Comparison of ENCODE assay signal across 23 mouse cellular contexts in the genomic region with DNA sequence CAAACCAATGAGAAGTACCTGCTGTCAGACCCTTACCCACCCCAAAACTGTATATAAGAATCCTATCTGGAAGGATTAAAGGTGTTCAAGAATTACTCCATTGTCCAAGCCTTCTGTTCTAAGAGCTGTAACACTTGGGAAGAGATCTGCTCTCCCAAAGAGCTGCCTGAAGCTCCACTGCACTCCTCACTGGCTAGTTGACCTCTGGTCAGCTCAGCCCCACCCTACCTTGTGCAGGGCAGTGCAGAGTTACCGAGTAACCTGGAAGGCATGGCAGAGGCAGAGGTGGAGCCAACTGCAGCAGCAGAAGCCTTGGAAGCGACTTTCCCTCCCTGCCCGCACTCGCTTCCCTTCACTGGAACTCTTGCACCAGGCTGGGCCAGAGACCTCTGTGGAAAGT.
DNase-seq lines count a peak whose midpoint lies in the region; ATAC-seq lines count a peak whose summit lies in the region.
"Had no signal": no experiment of that assay in that cellular context is flagged by ENCODE, and none has a peak within 500 bp of the region (broad histone marks: within the 10 kb centered on the region; RNA-seq: fewer than 3 reads in every experiment).

No protein-coding gene starts in this region.

- H3K9me3 ChIP-seq in liver, embryonic 11.5 days (ENCODE audit: control insufficient read depth, low read length): no peaks in the 10 kb centered on the region; the same call in 1 of the 2 replicates
- 0 out of 2 replicates have a peak, but pooled peaks cover 3% of the 10 kb centered on the region for H3K9me3 ChIP-seq in kidney, embryonic 15.5 days (replicated peaks)
- H3K9me3 ChIP-seq: embryonic facial prominence, embryonic 12.5 days; heart, embryonic 10.5 days; hindbrain, embryonic 15.5 days; liver, embryonic 15.5 days; lung, embryonic 15.5 days had no signal

- intact Hi-C loops in left cerebral cortex, postnatal 36 days (cut with DNase I): no loop called here

- H3K27me3 ChIP-seq in liver, embryonic 11.5 days (replicated peaks; ENCODE audit: control insufficient read depth, insufficient read depth, low read length): no peaks in the 10 kb centered on the region
- H3K27me3 ChIP-seq in kidney, embryonic 15.5 days: no peaks in the 10 kb centered on the region
- H3K27me3 ChIP-seq: embryonic facial prominence, embryonic 12.5 days; hindbrain, embryonic 15.5 days; liver, embryonic 15.5 days; lung, embryonic 15.5 days had no signal

- no peak overlapping the region for H3K4me3 ChIP-seq in liver, embryonic 11.5 days (ENCODE audit: low read depth, low read length)
- no peak overlapping the region for H3K4me3 ChIP-seq in kidney, embryonic 15.5 days (replicated peaks)
- H3K4me3 ChIP-seq: embryonic facial prominence, embryonic 12.5 days; erythroblast, embryonic 14.5 days; heart, embryonic 10.5 days; hindbrain, embryonic 15.5 days; liver, embryonic 15.5 days; lung, embryonic 15.5 days had no signal

- no peaks in the 10 kb centered on the region for H3K36me3 ChIP-seq in liver, embryonic 11.5 days (ENCODE audit: control insufficient read depth, insufficient read depth, low read length)
- no peaks in the 10 kb centered on the region for H3K36me3 ChIP-seq in kidney, embryonic 15.5 days
- H3K36me3 ChIP-seq: embryonic facial prominence, embryonic 12.5 days; heart, embryonic 10.5 days; hindbrain, embryonic 15.5 days; liver, embryonic 15.5 days; lung, embryonic 15.5 days had no signal

- no peak overlapping the region for H3K27ac ChIP-seq in liver, embryonic 11.5 days (ENCODE audit: low read depth, low read length)
- peak overlapping the region; percentile 56 for H3K27ac ChIP-seq in kidney, embryonic 15.5 days
- H3K27ac ChIP-seq: embryonic facial prominence, embryonic 12.5 days; heart, embryonic 10.5 days; hindbrain, embryonic 15.5 days; liver, embryonic 15.5 days; lung, embryonic 15.5 days had no signal

- ATAC-seq in liver, embryonic 11.5 days (replicated peaks; ENCODE audit: low FRiP score): no peak
- peak; percentile 90 for ATAC-seq in kidney, embryonic 15.5 days (replicated peaks; ENCODE audit: low FRiP score)
- ATAC-seq in activated CD4-positive, CD25-positive, alpha-beta regulatory T cell, adult 4 months: no peak
- ATAC-seq: CD4-positive, CD25-positive, alpha-beta regulatory T cell, adult 4 months; forebrain, embryonic 14.5 days had no signal

- no peak overlapping the region for H3K9ac ChIP-seq in liver, embryonic 11.5 days (ENCODE audit: low read depth, low read length)
- no peak overlapping the region for H3K9ac ChIP-seq in kidney, embryonic 15.5 days
- H3K9ac ChIP-seq: embryonic facial prominence, embryonic 12.5 days; hindbrain, embryonic 15.5 days; liver, embryonic 15.5 days; lung, embryonic 15.5 days had no signal

- WGBS in liver, embryonic 11.5 days: 64% methylated on average over 4 of the region's 4 CpGs
- 64% methylated on average over 4 of the region's 4 CpGs for WGBS in kidney, embryonic 15.5 days

- no peak overlapping the region for H3K4me2 ChIP-seq in liver, embryonic 11.5 days
- no peak overlapping the region for H3K4me2 ChIP-seq in kidney, embryonic 15.5 days
- H3K4me2 ChIP-seq: embryonic facial prominence, embryonic 12.5 days; hindbrain, embryonic 15.5 days; liver, embryonic 15.5 days; lung, embryonic 15.5 days had no signal

- H3K4me1 ChIP-seq in liver, embryonic 11.5 days (replicated peaks; ENCODE audit: control insufficient read depth, insufficient read depth, low read length): no peaks in the 10 kb centered on the region; the same call in 1 of the 2 replicates
- H3K4me1 ChIP-seq in kidney, embryonic 15.5 days: peaks cover 25% of the 10 kb centered on the region
- H3K4me1 ChIP-seq: embryonic facial prominence, embryonic 12.5 days; liver, embryonic 15.5 days had no signal

- DNase-seq in liver: peak; percentile 5
- DNase-seq in liver, embryonic 11.5 days (ENCODE audit: low spot score): no peak
- peak; percentile 74 to 77 for DNase-seq in kidney, postnatal 36 days
- no peak for DNase-seq in layer of hippocampus, adult 9-11 months
- no peak for DNase-seq in left cerebral cortex, postnatal 36 days (ENCODE audit: low spot score in 2 of 2)
- no peak for DNase-seq in spleen, postnatal 4 days (ENCODE audit: low spot score in 2 of 2)
- DNase-seq: adrenal gland, postnatal 36 days; cerebellum, adult 11 months; cerebellum, postnatal 10 days; lung, postnatal 4 days; midbrain, embryonic 14.5 days; right cerebral cortex, postnatal 14 days; thymus, postnatal 25 days had no signal

Comparison
In these comparisons a context has a peak if more than half of its experiments do, and no peak if none do; other contexts are left out.
1. DNase-seq: peak in liver (single experiment) and kidney, postnatal 36 days (2 of 2); none in liver, embryonic 11.5 days (single experiment), layer of hippocampus, adult 9-11 months (single experiment), left cerebral cortex, postnatal 36 days (0 of 2) and spleen, postnatal 4 days (0 of 2).